8 mouse cellular contexts compared by ENCODE assay signal in the genomic region with DNA sequence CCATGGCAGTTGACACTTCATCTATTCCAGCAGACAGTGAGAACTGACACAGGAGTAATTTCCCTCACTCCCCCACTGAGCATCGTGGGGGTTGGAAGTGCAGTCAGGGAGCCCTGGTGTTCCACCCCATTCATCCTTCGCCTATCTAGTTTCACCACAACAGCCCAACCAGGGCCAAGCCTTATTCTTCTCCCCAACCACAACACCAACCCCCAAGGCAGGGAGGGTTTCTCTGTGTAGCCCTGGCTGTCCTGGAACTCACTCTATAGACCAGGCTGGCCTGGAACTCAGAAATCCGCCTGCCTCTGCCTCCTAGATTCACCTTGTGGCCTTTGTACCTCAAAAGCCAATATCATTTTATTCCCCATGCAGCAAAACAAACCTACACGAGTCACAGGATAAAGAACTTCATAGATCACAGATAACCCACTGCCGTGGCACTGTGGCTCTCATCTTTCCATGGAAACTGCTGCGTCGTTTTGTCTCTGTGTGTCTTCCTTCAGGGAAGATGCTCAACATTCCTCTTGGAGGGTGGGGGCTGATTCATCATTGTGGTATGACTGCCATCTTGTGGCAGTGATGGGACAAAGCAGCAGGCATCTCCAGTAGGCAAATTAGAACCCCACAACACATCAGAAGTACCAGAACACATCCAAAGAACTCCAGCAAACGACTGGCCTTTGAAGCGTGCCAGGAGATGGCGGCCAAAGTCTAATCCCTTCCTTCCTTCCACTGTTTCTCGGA.
A peak's percentile ranks its signal among the peaks of the same experiment; 100 is the strongest.
DNase-seq lines count a peak whose midpoint lies in the region; ATAC-seq and TF ChIP-seq lines count a peak whose summit lies in the region.

No protein-coding gene starts in this region.

- no peak overlapping the region for H3K9ac ChIP-seq in neural tube, embryonic 11.5 days (ENCODE audit: low read length)

- TF ChIP-seq POLR2A in thymus, adult 2 months (IDR thresholded peaks at IDR 0.05; ENCODE audit: control insufficient read depth, extremely low read depth, insufficient read depth, low read length, poor library complexity), result no peak
- no peak for TF ChIP-seq POLR2A in brain, embryonic 14.5 days (IDR thresholded peaks at IDR 0.05; ENCODE audit: borderline replicate concordance, extremely low read depth, insufficient read depth, insufficient read length, poor library complexity, severe bottlenecking)
- no peak for TF ChIP-seq POLR2A in kidney, adult 2 months (IDR thresholded peaks at IDR 0.05; ENCODE audit: low read depth, low read length)

- H3K27me3 ChIP-seq in thymus, adult 2 months (ENCODE audit: control insufficient read depth, insufficient read depth, low read length), result no peaks in the 10 kb centered on the region
- no peaks in the 10 kb centered on the region for H3K27me3 ChIP-seq in kidney, adult 2 months (replicated peaks; ENCODE audit: control insufficient read depth, insufficient read depth, low read length)
- H3K27me3 ChIP-seq in neural tube, embryonic 11.5 days (ENCODE audit: control insufficient read depth, insufficient read depth, low read length), result no peaks in the 10 kb centered on the region

- WGBS in thymus, adult 2 months, result 40% methylated on average over 11 of the region's 11 CpGs
- WGBS in kidney, adult 2 months, result 28% methylated on average over 11 of the region's 11 CpGs
- WGBS in neural tube, embryonic 11.5 days, result 39% methylated on average over 11 of the region's 11 CpGs

- peak; percentile 18 for DNase-seq in thymus, adult 2 months
- DNase-seq in thymus, postnatal 36 days, result no peak
- peak; percentile 90 for DNase-seq in brain, embryonic 14.5 days (ENCODE audit: low read depth)
- peak; percentile 56 for DNase-seq in kidney, adult 2 months
- peak; percentile 73 for DNase-seq in left cerebral cortex, postnatal 36 days (ENCODE audit: low spot score in 2 of 2)
- DNase-seq in neural tube, embryonic 11.5 days (ENCODE audit: low spot score), result peak; percentile 70
- no peak for DNase-seq in spleen, postnatal 14 days (ENCODE audit: low spot score in 2 of 2)

- no peak for TF ChIP-seq CTCF in thymus, adult 2 months (IDR thresholded peaks at IDR 0.05; ENCODE audit: borderline replicate concordance, control insufficient read depth, extremely low read depth, insufficient read depth, low read length, poor library complexity)
- TF ChIP-seq CTCF in brain, embryonic 14.5 days (IDR thresholded peaks at IDR 0.05; ENCODE audit: borderline replicate concordance, extremely low read depth, insufficient read depth, insufficient read length), result peak; percentile 85
- TF ChIP-seq CTCF in kidney, adult 2 months (conservative IDR thresholded peaks at IDR 0.05; ENCODE audit: insufficient read depth, insufficient read length, low read depth, low read length), result peak; percentile 91

- ATAC-seq in erythroblast, adult 5-6 weeks (replicated peaks; ENCODE audit: low FRiP score, poor library complexity, severe bottlenecking), result 0 out of 2 replicates have a peak, but pooled peaks have one; percentile 41
- ATAC-seq in neural tube, embryonic 11.5 days (ENCODE audit: insufficient read depth, low FRiP score, low TSS enrichment), result peak; percentile 60; the same call in 1 of the 2 replicates

- no peaks in the 10 kb centered on the region for H3K4me1 ChIP-seq in thymus, adult 2 months (replicated peaks; ENCODE audit: control insufficient read depth, insufficient read depth, low read length)
- no peaks in the 10 kb centered on the region for H3K4me1 ChIP-seq in kidney, adult 2 months (ENCODE audit: control insufficient read depth, insufficient read depth, low read length)
- H3K4me1 ChIP-seq in neural tube, embryonic 11.5 days (ENCODE audit: control insufficient read depth, insufficient read depth, low read length), result no peaks in the 10 kb centered on the region

- intact Hi-C loops in left cerebral cortex, postnatal 36 days (cut with DNase I), result loop anchor here (5.0 kb wide), 3 partner anchors 50 to 665 kb away; no protein-coding TSS in a partner anchor

- H3K4me2 ChIP-seq in neural tube, embryonic 11.5 days (ENCODE audit: low read depth), result no peak overlapping the region

- no peaks in the 10 kb centered on the region for H3K36me3 ChIP-seq in thymus, adult 2 months (ENCODE audit: control insufficient read depth, insufficient read depth, low read length)
- H3K36me3 ChIP-seq in kidney, adult 2 months (ENCODE audit: control insufficient read depth, insufficient read depth, low read length), result no peaks in the 10 kb centered on the region
- no peaks in the 10 kb centered on the region for H3K36me3 ChIP-seq in neural tube, embryonic 11.5 days (ENCODE audit: control insufficient read depth, insufficient read depth, low read length)

- no peaks in the 10 kb centered on the region for H3K9me3 ChIP-seq in neural tube, embryonic 11.5 days (ENCODE audit: control insufficient read depth, low read length)

- no peak overlapping the region for H3K27ac ChIP-seq in thymus, adult 2 months (ENCODE audit: control insufficient read depth, insufficient read depth, low read length)
- no peak overlapping the region for H3K27ac ChIP-seq in kidney, adult 2 months (ENCODE audit: insufficient read depth, low read depth, low read length)
- H3K27ac ChIP-seq in neural tube, embryonic 11.5 days (ENCODE audit: low read depth, low read length), result no peak overlapping the region

- H3K4me3 ChIP-seq in thymus, adult 2 months (ENCODE audit: control insufficient read depth, insufficient read depth, low read length), result no peak overlapping the region
- H3K4me3 ChIP-seq in kidney, adult 2 months (ENCODE audit: insufficient read depth, low read depth, low read length), result no peak overlapping the region
- H3K4me3 ChIP-seq in neural tube, embryonic 11.5 days (ENCODE audit: low read depth, low read length), result no peak overlapping the region

Comparison
In these comparisons a context has a peak if more than half of its experiments do, and no peak if none do; other contexts are left out.
1. DNase-seq: peak in thymus, adult 2 months (single experiment), brain, embryonic 14.5 days (single experiment), kidney, adult 2 months (single experiment), left cerebral cortex, postnatal 36 days (2 of 2) and neural tube, embryonic 11.5 days (single experiment); none in thymus, postnatal 36 days (0 of 2) and spleen, postnatal 14 days (0 of 2).